Mouse (Mus musculus): Measurements from ENCODE around the gene Rab4a.

- TF ChIP-seq EP300 (IDR thresholded peaks at IDR 0.05; ENCODE audit: low read depth), result no peak
- no peak for TF ChIP-seq CTCF (IDR thresholded peaks at IDR 0.05; ENCODE audit: low read depth)
Observed at GRCm38 (mm10) chr8:123801538-123801937, 4.2 kb upstream of the Rab4a start.
